Mouse (Mus musculus): ENCODE measurements around the gene Sdr42e1. TPM values are rescaled to one million over a fixed set of nuclear protein-coding genes. Genes with fewer than 3 reads are reported as not detected.

The Sdr42e1 gene
- total RNA-seq (2021) = 1.7 and 2.2 TPM in 2 replicates
- long read RNA-seq, transcript Sdr42e1-202 (3 exons, 2,615 nt) = major isoform, 11 of 54 reads
- long read RNA-seq, transcript Sdr42e1-203 (4 exons, 819 nt) = minor isoform, 6 of 54 reads
- long read RNA-seq, transcript Sdr42e1-201 (3 exons, 2,867 nt) = minor isoform, 10 of 54 reads
- long read RNA-seq, partial matches to known transcripts = 0 of 54 reads
- long read RNA-seq, other reads (novel, unspliced or antisense) = 27 of 54 reads

DNA sequence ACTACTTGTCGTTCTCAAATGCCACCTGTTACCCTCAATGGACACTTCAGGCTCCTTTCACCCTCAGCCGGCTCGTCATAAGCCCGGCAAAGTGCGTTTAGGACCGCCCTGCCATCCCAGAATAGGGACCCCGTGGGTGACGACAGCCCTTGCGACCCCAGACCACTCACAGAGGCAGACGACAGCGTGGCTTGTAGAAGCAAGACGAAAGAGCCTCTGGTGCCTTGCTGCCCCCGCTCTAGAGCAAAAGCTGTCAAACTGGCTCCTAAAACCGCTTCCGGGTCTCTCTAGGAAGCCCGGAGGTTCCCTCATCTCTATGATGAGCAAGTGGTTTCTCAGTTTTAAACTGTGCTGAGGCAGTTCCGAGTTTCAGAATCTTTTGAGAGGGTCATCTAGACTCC, at the start of gene Sdr42e1:
Gene Sdr42e1 (minus strand): TSS at position 260 of the 401 bp plus-strand sequence.
- peak; percentile 38 for DNase-seq

DNA sequence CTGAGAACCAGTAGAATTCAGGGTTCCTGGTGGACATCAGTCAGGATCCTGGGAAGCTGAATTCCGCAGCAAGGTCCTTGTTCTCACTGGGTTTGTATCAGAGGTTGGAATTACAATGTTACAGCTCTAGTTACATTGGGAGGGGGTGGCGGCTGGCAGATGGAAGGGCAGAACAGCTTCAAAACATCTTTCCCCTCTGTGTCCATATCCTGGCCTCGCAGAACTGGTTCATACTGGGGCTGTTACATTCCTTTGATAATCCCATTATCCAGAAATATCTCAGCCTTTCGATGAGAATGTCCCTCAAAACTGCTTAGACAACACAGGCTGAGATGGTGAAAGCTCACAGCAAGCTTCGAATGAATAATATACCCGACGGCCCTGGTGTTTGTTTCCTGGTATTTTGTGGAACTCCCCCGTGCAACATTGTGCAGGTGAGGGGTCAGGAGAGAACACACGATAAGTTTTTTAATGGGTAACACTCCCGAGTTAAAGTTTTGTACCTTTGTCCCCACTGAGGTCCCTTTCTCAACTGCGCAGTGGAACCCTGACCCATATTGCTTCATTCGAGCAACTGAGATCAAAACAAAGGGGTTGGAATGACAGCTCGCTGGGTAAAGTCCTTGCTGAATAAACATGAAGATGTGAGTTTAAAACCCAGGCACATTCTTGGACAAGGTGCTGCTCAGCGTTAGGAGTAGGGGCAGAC, 44.8 kb upstream of the Sdr42e1 start:
- no peak for DNase-seq

DNA sequence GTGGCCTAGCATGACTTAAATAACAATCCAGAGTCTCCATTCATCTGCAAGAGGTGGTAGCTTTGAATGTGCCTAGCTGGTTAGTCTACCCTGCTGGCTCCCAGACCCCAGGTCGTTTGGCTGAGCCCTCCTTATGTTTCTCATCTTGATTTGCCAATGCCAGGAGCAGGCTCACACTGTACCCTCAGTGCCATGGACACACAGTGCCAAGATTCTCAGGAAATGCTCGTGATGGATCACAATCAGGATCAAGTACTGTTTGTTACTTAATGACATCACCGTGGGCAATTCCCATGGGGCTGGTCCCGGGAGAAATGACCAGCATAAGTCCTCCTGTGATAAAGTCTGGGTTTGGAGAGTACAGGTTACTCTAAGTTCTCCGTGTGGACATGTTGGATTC, 42.4 kb upstream of the Sdr42e1 start:
- no peak for DNase-seq

DNA sequence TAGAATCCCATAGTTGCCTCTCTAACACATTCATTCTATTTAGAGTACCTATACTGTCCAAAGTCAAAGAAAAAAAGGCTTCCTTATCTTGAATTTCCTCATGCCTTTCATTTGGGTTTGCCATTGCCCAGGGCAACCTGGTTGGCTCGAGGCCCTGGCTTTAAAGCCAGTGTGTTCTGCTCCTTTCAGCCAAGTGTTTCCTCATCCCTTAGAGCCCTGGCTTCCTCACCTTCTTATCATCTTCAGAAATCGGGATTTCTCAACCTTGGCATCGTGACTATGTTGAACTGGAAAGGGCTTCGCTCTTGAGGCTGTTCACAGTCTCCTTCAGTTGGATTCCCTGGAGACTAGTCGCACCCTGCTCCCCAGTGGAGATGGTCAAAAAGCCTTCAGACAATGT, 41.1 kb upstream of the Sdr42e1 start:
- no peak for DNase-seq

DNA sequence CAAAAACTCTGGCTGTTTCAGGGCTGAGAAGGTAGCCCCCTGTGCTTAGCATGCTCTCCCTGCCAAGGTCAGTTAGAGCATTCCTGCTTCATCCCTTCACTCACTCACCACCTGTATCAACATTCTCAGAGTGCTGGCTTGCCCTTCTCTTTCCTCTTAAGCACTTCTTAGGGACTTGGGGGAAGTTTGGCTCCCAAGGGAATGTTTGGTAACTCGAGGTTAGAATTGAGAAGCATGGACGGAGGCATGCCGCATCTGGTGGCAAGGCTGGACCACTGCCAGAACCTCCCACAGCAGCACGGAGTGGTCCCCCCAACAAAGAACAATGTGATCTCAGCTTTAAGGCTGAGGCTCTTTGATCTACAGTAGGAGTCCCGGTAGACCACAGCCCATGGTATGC, 38.7 kb upstream of the Sdr42e1 start:
- DNase-seq = no peak

DNA sequence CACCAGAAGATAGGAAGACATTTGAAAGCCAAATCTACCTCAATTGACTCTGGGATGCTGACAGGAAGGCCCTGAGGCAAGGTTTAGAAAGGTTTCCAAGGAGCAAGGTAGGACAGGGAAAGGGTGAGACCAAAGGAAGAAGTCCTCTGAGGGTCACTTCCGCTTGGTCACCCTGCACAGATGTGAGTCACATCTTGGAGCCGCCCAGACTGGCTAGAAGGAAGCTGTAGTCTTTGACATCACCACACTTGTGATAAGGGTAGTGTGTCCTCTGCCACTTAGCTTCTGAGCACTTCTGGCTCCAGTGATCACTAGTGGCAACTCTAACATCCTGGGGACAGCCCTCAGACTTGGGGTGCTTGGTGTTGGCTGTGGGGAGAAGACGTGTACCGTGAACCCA, 32.7 kb upstream of the Sdr42e1 start:
- no peak for DNase-seq

DNA sequence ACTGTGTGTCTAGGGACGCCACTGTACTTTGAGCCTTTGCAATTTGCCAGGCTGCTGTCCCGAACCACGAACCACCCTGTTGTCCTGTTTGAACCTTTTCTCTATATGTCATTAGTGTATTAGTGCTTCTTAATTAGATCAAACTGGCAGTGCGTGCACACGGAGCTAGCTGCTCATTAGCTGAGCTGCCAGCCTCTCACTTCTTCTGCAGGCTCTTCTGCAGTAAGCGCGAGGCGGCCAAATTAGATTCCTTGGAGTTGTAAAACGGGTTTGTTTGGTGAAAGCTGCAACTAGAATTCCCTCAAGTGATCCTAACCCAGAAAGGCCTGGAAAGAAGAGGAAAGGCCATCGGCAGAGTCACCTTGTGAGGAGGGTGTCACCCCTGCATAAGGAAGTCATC, 29.2 kb upstream of the Sdr42e1 start:
- DNase-seq = no peak

DNA sequence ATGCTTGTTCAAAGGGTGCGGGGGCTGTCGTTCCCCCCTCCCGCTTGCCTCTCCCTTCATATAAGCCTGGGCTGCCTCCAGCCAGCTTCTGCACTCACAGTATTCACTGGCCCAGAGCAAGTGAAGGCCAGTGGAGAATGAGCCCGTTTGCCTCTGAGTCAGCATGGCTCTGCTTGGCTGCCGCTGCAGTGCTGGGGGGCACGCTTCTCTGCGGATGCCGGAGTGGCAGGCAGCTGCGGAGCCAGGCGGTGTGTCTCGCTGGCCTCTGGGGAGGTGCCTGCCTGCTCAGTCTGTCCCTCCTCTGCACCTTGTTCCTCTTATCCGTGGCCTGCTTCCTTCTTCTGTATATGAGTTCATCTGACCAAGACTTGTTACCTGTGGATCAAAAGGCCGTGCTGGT, 28.4 kb upstream of the Sdr42e1 start, which contains the start of gene Hsd17b2:
Gene Hsd17b2 (plus strand): TSS at position 46 of the 400 bp plus-strand sequence.
- DNase-seq = no peak

DNA sequence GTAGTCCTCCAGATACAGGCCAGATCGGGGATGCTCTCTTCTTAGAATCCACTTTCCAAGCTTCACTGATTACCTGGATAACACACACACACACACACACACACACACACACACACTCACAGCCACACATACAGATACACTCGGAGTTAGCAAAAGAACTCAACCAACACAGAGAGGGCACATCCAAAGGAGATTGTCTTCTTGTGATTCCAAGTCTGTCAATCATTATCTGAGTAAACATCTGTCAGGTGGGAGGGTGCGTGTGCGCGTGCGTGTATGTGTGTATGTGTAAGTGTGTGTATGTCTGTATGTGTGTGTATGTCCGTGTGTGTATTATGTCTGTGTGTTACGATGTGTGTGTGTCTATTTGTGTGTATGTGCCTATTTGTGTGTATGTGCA, 27.8 kb upstream of the Sdr42e1 start:
- no peak for DNase-seq

DNA sequence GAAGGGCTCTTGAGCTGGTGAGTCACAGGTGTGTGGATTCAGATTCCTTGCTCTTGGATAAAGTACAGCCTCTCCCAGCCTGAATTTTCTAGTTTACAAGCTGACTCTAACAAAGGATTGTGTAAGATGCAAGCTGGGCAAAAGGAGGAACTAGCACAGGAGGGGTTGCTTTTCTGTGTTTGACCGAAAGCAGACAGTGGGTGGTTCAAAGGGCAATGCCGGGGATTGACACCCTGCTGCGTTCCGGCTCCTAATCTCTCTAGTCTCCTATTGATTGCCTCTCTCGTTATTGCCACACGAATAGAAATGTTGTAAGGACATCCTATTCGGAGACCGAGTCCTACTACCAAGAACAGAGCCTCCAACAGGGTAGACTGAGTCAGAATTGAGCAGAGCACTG, 27.2 kb upstream of the Sdr42e1 start:
- no peak for DNase-seq

DNA sequence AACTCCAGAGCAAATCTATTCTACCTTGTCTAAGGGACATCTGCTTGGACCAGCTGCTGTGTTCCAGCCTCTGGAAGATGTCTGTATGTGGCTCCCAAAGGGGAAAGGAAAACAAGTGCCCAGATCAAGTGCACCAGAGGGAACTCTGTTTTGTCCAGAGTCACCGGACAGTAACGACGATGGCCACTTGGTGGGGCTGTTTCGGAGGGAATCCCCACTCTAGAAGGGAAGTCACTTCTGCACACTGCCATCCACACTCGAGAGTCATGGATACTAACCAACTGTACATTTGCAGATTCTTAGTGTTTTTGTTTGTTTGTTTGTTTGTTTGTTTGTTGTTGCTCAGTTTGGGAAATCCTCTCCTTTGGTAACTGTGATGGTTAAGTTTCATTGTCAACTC, 23.8 kb upstream of the Sdr42e1 start:
- peak; percentile 28 for DNase-seq

DNA sequence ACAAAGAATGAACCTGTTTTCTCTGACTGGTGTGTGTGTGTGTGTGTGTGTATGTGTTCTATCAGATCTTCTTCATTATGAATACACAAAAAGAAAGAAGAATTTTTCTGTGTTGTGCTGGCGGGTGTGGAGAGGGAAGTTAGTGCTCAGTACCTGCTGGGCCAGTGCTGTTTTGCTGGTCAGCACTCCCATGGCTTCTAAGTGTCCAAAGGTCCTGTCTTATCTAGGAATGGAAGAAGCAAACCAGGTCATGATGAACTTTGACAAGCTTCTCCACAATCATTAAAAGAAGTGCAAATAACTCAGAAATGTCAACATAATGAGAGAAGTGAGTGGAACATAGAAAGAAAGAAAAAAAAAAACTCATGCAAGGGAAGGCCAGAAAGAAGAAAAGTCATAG, 22.1 kb upstream of the Sdr42e1 start:
- DNase-seq = no peak

DNA sequence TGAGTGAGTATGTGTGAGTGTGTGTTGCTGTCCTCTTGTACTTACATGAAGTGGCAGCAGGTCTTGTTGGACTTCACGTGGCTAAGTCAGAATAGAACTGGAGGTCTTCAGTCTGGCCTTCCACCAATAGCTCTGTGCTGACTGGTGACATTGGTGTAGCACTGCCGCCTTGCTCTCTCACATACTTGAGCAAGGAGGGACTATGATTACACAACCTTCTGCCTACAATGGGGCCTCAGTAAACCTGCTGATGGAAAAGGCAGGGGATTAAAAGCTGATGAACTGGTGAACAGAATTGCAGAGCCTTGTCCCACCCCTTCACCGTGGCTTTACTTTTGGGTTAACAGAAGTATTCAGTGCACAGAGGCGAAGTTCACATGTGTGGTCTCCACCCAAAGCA, 18.6 kb upstream of the Sdr42e1 start:
- DNase-seq = no peak

DNA sequence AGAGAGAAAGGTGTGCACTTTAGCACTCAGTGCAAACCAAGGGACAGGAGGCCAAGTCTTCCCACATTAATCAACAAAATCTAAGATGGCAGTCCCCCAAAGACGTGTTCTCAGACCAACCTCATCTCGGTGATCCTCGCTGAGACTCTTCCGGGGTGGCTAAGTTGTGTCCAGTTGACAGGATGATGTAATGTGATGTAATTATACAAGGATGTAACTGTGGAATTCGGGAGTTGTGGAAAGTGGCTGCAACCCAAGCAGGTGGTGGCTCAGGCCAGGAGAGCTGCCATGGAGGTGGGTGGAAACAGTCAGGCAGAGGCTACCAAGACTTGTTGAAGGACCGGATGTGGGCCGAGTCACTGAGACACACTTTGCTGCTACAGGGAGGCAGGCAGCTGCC, 14.4 kb upstream of the Sdr42e1 start:
- DNase-seq = no peak

DNA sequence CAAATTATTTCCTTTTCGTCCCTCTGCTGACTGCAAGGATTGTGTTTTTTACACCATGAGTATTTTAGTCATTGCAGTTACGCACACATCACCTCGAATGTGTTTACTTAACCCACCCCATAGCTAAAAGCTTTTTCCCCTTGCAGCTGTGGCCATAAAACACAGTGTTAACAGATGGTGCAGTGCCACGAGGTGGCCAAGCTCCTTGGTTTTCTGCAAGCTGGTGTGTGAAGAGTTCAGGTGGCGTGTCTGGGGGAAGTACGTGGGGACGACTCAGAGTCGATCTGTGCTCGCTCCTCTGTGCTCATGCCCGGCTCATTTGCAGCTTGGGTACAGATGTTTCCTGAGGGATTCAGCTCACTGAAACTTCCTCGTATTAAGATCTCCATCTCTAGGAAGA, 11.0 kb upstream of the Sdr42e1 start:
- DNase-seq = no peak

DNA sequence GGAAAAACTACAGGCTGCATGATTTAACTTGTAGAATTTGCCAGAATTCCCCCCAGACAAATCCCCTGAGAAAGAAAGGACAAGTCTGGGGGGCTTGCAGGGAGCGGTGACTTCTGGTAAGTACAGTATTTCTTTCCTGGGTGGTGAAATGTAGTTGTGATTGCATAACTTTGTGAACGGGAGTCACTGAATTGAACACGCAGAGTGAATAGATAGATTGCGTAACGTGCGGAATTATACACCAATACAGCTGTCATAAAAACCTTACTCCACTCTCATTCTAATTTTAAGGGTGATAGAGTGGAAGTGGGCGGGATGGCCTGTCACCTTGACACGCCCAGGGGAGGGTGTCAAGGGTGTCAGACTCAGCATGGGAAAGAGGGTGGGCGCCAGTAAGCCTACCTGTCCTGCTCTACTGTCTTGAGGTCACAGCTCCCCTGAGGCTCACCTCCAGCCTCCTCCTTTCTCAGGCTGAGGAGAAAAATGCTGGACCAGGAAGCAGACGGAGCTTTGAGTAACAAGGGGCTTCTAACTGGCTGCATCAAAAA, 10.5 kb upstream of the Sdr42e1 start:
- DNase-seq = no peak

DNA sequence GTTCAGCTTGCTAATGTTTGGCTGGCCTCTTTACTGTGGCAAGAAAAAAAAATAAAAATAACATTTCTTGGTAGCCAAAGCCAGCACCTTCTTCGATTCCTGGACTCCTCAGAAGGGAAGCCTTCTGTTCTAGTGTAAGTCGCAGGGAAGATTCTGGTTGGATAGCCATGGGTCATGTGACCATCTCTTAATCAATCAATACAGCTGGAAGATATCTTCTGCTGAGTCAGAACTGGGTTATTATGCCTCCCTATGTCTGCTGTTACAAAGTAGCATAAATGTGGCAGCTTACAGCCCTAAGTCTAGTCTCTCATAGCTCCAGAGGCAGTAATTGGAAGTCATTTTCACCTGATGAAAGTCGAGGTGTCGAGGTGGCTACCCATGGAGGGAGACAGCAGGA, 5.2 kb upstream of the Sdr42e1 start:
- DNase-seq = no peak

DNA sequence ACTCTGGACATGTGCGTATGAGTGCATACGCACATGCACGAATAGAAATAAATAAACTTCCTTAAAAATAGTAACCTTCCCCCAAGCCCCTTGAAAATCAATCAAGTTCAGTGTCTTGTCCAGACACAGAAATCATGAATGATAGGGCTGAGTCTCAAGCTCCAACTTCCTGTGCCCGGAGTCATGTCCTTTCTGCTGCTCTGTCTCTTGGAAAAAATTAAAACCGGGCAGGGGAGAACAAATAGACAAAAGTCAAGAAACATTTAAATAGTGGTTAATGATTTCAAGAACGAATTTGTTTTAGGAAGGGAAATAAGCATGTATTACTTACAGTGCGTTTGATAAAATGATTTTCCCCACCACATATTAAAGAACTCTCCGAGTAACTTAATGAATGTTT, 3.5 kb upstream of the Sdr42e1 start:
- no peak for DNase-seq

DNA sequence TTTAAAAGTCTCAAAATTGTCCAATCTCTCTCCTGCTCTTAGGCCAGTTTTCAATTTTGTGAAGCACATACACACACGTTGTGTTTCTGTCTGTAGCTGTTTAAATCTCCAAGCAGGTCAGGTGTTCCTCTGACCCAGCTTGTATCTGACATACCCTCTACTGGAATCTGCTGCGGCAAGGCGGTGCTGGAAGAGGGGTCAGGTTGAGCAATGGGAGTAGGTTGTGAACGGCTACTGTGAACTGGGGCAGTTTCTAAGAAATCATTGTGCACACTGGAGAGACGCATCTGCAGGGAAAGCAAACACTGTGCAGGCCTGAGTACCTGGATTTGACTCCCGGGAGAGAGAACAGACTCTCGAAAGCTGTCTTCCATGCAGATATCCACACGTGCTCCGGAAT, 3.0 kb upstream of the Sdr42e1 start:
- no peak for DNase-seq

DNA sequence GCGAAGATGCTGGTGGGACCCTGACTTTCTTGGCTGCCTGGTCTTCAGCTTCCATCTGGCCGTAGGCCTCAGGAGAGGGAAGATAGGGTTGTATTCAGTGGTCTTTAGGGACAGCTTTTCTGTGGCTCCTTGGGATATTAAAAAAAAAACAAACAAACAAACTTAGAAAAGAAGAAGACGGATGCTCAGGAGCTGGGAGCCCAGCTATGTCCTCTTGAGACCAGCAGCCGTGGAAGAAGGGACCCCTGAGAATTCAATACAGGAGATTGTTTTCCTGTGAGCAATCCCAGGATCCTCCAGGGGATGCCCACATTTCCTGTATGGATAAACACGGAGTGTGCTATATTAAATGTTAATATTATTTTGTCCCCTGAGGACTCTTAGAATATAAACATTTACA, 1.7 kb upstream of the Sdr42e1 start:
- no peak for DNase-seq

DNA sequence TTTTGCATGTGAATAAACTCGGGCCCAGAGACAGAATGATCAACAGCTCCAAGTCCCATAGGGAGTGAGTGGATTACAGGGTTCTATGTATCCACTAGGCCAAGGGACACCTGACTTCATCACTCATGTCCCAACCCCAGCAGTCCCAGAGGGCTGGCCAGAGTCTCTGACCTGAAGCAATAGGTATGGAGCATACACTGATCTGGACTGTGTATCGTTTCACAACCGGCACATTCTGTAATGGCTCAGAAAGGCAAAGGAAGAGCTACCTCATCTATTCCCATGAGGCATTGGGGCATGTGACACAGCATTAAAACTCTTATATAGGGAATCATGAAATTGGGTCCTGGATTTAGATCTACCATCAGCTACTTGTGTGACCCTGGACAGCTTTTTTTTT, 931 bp downstream of the Sdr42e1 start:
- DNase-seq = no peak

DNA sequence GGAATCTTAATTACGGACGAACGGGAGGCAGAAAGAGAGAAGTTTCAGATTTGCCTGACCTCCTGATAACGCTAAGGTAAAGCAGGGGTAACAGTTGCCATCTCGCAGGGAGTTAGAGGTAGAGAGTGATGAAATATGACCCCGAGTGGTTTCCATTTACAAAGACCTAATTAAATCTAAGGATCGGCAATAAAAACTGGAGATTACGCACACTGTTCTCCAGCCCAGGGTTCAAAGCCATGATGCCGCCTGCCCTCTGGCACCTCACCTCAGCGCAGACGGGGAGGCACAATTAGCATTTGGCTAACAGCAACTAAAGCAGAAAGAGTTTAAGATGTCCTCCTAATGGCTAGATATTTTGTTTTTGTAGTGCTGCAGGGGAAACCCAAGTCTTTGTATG, 3.0 kb downstream of the Sdr42e1 start:
- no peak for DNase-seq

DNA sequence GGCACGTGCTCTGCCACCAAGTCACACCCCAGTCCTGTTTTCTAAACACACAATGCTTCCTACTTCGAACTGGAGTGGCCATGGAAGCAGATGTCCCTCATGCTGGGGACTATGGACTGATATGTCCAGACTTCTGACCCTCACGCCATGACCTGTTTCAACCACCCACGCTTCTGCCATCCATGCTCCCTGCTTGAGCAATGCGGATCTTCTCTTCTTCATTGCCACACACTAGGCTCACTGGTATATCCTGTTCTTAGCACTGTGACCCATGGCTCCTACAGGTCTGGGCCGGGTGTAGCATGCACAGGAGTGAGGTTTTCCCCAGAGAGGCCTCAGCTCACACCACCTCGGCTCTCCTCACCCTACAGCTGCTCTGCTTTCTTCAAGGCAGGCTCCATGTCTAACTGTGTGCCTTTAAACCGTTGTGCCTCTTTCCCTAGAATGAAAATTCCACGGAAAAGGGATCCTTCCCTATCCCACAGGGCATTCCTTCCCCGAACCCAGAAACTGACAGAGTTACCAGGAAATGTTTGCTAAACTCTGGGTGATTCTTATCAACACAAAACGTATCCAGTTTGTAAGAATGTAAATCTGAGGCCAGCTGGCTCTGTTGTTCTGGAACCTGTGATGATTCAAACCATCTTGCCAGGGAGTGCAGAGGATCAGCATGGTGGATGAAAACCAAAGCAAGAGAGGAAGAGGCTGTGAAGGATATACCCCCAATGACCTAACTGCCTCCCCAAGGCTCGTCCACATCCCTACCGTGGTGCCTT, 6.0 kb downstream of the Sdr42e1 start:
- no peak for DNase-seq
